Mouse (Mus musculus) neural tube, embryonic 15.5 days (tissue): ENCODE data around the gene Pdxp. TPM values are rescaled to one million over a fixed set of nuclear protein-coding genes. Genes with fewer than 3 reads are reported as not detected.
A peak's percentile ranks its signal among the peaks of the same experiment; 100 is the strongest.

ENCODE experiments used
- ATAC-seq: fragments of 200-750 bp; cut with Nextera tagmentation; 2 replicates; pipeline ENCODE4 v1.8.0; 2017; ENCODE audit warnings: mild to moderate bottlenecking, moderate TSS enrichment, moderate library complexity; ENCODE audit not compliant: low FRiP score
- H3K27ac ChIP-seq: fragments of 300-500 bp; sonication (generic); replicated peaks from 2 replicates; pipeline ENCODE4 v1.5.1; 2015; ENCODE audit warnings: mild to moderate bottlenecking, inconsistent platforms
- H3K27me3 ChIP-seq: fragments of 300-500 bp; sonication (generic); replicated peaks from 2 replicates; pipeline ENCODE4 v1.6.1; 2015; ENCODE audit warnings: inconsistent platforms
- H3K36me3 ChIP-seq: fragments of 300-500 bp; sonication (generic); 2 replicates; pipeline ENCODE4 v1.6.1; 2015; ENCODE audit warnings: inconsistent platforms
- H3K4me1 ChIP-seq: fragments of 300-500 bp; sonication (generic); 2 replicates; pipeline ENCODE4 v1.6.1; 2015; ENCODE audit warnings: inconsistent platforms
- H3K4me2 ChIP-seq: fragments of 300-500 bp; sonication (generic); 2 replicates; pipeline ENCODE4 v1.6.1; 2015; ENCODE audit warnings: inconsistent platforms, mild to moderate bottlenecking, moderate library complexity
- H3K4me3 ChIP-seq: fragments of 300-500 bp; sonication (generic); replicated peaks from 2 replicates; pipeline ENCODE4 v1.5.1; 2015; ENCODE audit warnings: mild to moderate bottlenecking, inconsistent platforms
- H3K9ac ChIP-seq: fragments of 300-500 bp; sonication (generic); replicated peaks from 2 replicates; pipeline ENCODE4 v1.6.1; 2015; ENCODE audit warnings: mild to moderate bottlenecking, inconsistent platforms
- H3K9me3 ChIP-seq: fragments of 300-500 bp; sonication (generic); replicated peaks from 2 replicates; pipeline ENCODE4 v1.6.1; 2016; ENCODE audit warnings: inconsistent platforms
- WGBS: fragments of 180-500 bp; shearing (Covaris S2); methylation state at CpG from one replicate; pipeline ENCODE4 v1.1.7; 2015; ENCODE audit warnings: mixed read lengths; 5-methylcytosine and 5-hydroxymethylcytosine counted together
- polyA plus RNA-seq: library from polyadenylated mRNA; unstranded; fragments of >200 nt; fragmentation: Nextera tagmentation; extraction: Ambion mirVana; gene quantifications from 2 replicates; pipeline ENCODE4 v1.2.1, GENCODE M21; 2015

The Pdxp gene
- polyA plus RNA-seq, 1 experiment from 2014 or later: 76.9 TPM

DNA sequence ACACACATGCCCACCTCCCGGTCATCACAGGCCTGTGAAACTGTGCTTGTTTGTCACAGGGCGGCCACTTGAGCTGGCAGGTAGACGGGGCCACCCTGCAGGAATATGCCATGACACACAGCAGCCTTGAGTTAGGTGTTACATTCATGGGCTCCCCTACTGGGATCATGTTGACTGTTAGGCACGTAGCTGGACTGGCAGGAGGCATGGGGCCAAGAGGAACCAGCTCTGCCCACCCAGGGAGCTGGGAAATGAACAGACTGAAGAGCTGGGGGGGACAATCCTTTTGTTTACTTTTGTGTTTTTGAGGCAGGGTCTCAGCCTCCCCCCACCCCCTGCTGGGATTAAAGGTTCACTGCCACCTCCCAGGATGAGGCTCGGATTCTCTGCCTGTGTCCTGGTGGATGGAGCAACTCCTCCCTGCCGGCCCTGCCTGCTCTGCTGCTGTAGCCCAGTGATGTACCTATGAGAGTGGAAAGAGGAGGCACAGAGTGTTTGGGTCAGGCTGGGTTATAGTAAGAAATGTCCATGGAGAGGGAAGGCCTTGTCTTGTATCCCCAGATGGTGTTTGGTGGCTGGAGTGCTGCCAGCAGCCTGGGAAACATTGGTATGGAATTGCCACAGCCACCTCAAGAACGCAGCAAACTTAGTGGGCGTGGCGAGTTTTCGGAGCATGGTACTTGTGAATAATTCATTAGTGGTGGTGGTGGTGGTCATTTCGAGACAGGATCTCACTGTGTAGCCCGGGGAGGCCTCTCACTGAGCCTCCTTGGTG, 2.5 kb downstream of the Pdxp start:
- Histone ChIP-seq H3K9me3 (no peaks in the 10 kb centered on the region), H3K4me2 (peak overlapping the region; percentile 88), H3K4me3 (peak overlapping the region; percentile 78), H3K4me1 (peaks cover 49% of the 10 kb centered on the region), H3K9ac (peak overlapping the region; percentile 80), H3K27me3 (no peaks in the 10 kb centered on the region), H3K27ac (peak overlapping the region; percentile 68), H3K36me3 (peaks cover 23% of the 10 kb centered on the region)
- 31% methylated on average over 12 of the region's 12 CpGs for WGBS
- ATAC-seq: no peak

DNA sequence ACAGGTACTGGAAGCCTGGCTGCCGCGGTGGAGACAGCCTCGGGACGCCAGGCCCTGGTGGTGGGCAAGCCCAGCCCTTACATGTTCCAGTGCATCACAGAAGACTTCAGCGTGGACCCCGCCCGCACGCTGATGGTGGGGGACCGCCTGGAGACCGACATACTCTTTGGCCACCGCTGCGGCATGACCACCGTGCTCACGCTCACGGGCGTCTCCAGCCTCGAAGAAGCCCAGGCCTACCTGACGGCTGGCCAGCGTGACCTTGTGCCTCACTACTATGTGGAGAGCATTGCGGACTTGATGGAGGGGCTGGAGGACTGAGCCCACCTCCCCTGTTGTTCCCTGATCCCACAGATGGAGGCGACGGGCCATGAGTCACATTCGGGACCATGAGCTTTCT, 4.4 kb downstream of the Pdxp start:
- Histone ChIP-seq H3K36me3 (peaks cover 23% of the 10 kb centered on the region), H3K4me1 (peaks cover 42% of the 10 kb centered on the region), H3K4me2 (no peak overlapping the region), H3K9ac (no peak overlapping the region), H3K27ac (no peak overlapping the region), H3K9me3 (no peaks in the 10 kb centered on the region), H3K4me3 (no peak overlapping the region), H3K27me3 (no peaks in the 10 kb centered on the region)
- WGBS: 94% methylated on average over 23 of the region's 23 CpGs
- no peak for ATAC-seq

DNA sequence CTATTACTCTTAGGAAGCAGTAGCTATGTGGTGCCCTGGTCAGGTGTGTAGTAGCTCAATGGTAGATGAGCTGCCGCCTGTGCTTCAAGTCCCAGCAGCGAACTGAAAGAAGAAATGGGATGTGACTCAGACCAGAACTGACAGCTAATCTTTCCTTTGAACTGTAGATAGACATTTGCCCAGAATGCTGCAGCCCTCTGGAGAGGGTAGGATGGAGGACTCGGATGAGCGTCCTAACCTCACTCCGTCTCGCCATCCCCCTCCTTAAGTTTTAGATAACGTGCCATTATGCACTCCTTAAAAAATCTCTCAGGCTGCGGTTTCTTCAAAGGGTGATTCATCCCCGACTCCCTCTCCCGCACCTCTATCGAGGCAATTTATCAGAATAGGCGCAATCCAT, 6.2 kb downstream of the Pdxp start:
- 82% methylated on average over 12 of the region's 12 CpGs for WGBS
- no peak overlapping the region for H3K27ac ChIP-seq
- H3K9ac ChIP-seq: no peak overlapping the region
- peaks cover 23% of the 10 kb centered on the region for H3K36me3 ChIP-seq
- H3K4me3 ChIP-seq: no peak overlapping the region
- peaks cover 34% of the 10 kb centered on the region for H3K4me1 ChIP-seq
- H3K4me2 ChIP-seq: no peak overlapping the region
- ATAC-seq: no peak
- H3K27me3 ChIP-seq: no peaks in the 10 kb centered on the region
- no peaks in the 10 kb centered on the region for H3K9me3 ChIP-seq

DNA sequence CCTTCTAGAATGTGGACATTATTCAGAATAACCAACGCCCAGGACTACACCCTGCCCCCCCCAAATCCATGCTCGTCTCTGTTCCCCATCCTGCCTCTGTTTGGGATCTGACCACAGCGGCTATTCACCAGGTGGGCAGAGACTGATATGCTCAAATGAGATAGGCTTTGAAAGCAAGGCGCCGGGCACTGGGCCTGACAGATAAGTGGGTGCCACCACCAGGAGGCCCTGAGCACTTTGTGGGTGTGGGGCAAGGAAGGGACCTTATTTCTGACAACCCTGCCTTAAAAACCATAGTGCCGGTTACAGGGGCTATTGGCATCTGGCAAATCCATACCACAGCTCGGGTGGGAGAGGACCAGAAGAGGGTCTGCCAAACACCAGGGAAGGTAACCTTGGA, 9.0 kb downstream of the Pdxp start:
- Histone ChIP-seq H3K27me3 (0 out of 2 replicates have a peak, but pooled peaks cover 3% of the 10 kb centered on the region), H3K4me1 (peaks cover 32% of the 10 kb centered on the region), H3K27ac (no peak overlapping the region), H3K36me3 (peaks cover 17% of the 10 kb centered on the region), H3K9ac (no peak overlapping the region), H3K4me3 (no peak overlapping the region), H3K4me2 (no peak overlapping the region), H3K9me3 (no peaks in the 10 kb centered on the region)
- 89% methylated on average over 7 of the region's 7 CpGs for WGBS
- ATAC-seq: no peak

DNA sequence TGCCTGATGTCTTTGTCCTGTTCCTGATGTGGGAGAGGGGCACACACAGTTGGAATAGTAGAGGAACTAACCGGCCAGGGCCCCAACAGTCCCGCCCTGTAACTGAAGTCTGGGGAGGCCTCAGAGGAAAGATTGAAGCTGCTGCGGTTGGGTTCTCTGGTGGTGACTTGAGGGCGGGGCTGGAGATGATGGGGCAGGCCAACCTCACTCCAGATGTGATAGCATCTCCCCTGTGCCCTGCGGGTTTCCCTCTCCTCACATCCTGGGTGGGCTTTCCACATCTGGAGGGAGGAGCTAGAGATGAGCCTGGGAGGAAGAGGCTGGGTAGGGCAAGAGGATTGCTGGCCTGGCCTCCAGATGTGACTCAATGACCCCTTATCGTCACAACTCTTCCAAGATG, 9.9 kb downstream of the Pdxp start:
- Histone ChIP-seq H3K4me2 (no peak overlapping the region), H3K9ac (no peak overlapping the region), H3K4me3 (no peak overlapping the region), H3K9me3 (no peaks in the 10 kb centered on the region), H3K4me1 (peaks cover 34% of the 10 kb centered on the region), H3K27me3 (0 out of 2 replicates have a peak, but pooled peaks cover 3% of the 10 kb centered on the region), H3K27ac (no peak overlapping the region), H3K36me3 (peaks cover 11% of the 10 kb centered on the region)
- WGBS: 74% methylated on average over 6 of the region's 6 CpGs
- no peak for ATAC-seq

DNA sequence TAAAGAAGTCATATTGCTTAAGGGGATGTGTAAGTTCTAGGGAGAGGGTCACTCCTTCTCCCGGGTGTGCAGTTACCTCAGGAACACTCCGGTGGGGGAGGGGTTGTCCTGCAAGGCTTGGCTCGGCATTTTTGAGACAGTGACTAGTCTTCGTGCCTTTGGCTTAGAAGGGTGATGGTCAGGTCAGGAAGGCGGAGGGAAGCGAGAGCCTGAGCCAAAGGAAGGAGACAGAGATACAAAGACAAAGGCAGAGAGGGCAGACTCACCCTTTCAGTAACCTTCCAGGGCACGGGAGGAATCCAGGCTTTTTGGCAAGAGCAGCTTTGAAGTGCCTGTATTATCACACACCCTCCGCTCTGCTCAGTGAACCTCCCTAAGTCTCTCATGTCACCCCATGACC, 11.4 kb downstream of the Pdxp start:
- H3K4me2 ChIP-seq: no peak overlapping the region
- H3K27me3 ChIP-seq: 0 out of 2 replicates have a peak, but pooled peaks cover 3% of the 10 kb centered on the region
- H3K4me1 ChIP-seq: peaks cover 34% of the 10 kb centered on the region
- peak overlapping the region; percentile 76 for H3K27ac ChIP-seq
- no peak for ATAC-seq
- WGBS: 38% methylated on average over 8 of the region's 8 CpGs
- H3K9me3 ChIP-seq: no peaks in the 10 kb centered on the region
- H3K36me3 ChIP-seq: no peaks in the 10 kb centered on the region
- no peak overlapping the region for H3K9ac ChIP-seq
- no peak overlapping the region for H3K4me3 ChIP-seq

DNA sequence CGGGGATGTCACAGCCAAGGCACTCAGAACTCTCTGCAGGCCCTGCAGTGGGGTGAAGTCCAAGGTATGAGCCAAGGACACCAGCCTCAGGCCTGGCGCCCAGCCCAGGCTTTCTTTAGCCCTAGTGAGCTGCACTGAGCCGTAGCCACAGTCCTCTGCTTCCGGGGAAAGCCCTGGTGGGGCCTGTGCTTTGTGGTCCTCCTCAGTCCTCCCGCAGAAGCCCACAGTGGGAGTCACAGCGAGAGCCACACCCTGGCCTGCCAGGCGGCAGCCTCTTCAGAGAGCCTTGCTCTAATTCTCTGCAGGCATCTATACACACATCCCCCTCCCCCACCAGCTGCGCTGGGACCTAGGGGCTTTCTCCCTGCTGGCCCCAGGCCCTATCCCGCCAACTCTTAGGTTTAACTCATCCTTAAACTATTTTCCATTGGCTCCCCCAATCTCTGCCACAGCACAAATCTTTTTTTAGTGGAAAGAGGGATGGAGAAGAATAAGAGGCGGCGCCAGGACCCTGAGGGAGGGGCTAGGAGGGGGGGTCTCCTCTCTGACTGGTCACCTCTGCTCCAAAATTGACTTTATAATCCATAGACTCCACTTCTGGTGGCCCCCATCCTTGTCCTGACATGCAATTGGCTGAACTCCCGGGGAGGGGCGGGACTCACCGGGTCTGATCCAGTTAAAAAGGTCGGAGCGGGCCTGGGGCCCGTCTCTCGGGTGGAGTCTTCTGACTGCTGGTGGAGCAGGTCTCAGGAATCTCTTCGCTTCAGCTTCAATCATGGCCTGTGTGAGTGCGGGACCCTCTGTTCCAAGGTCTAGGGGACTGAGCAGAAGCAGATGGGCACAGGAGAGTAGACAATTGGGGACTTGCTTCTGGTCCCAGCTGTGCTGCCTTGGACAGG, 12.6 kb downstream of the Pdxp start, which contains the start of gene Lgals1:
Gene Lgals1 (plus strand): TSS at position 705 of the 899 bp plus-strand sequence.
- Histone ChIP-seq H3K9me3 (no peaks in the 10 kb centered on the region), H3K9ac (no peak within 1 kb of the TSS), H3K4me1 (peaks cover 34% of the 10 kb centered on the region), H3K27me3 (0 out of 2 replicates have a peak, but pooled peaks cover 3% of the 10 kb centered on the region), H3K27ac (peak within 1 kb of the TSS; percentile 76), H3K4me3 (peak within 1 kb of the TSS; percentile 32), H3K4me2 (peak within 1 kb of the TSS; percentile 67), H3K36me3 (no peaks in the 10 kb centered on the region)
- 8% methylated on average over 20 of the region's 20 CpGs for WGBS
- peak; percentile 56 for ATAC-seq

DNA sequence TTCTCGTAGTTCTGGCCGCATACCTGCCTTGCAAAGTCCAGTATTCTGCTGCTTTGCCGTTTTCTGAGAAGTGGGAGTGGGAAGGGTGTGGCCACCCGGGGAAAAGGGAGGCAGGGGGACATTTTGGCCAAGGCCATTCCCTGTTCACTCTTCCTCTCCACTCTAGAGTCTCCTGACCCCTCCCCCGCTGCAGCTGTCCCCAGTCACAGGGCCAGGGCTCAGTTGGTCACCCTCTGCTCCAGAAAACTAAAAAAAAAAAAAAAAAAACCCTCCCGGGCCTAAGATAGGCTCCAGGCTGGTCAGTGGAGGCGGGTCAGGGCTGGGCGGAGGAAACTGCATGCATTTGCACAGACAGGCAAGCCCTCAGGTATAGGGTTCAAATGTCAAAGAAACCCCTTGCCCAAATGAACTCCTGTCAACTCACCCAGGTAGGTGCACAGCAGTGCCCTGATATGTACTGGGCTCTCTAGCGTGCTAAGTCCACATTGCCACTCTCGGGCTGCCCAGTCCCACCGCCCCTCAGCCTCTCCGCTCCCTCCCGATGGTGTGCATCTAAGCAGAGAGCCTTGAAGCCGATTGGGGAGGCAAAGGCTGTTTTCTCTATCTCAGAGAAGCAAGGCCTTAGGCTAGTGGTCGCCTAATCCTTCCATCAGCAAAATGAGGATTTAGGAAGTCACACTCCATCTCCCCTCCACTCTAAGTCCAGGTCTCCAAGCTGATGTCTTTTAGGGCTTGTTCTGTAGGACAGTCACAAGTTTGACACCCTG, 13.5 kb downstream of the Pdxp start:
- H3K9ac ChIP-seq: no peak overlapping the region
- no peak for ATAC-seq
- peak overlapping the region; percentile 67 for H3K4me2 ChIP-seq
- WGBS: 26% methylated on average over 15 of the region's 15 CpGs
- no peaks in the 10 kb centered on the region for H3K36me3 ChIP-seq
- peak overlapping the region; percentile 64 for H3K27ac ChIP-seq
- H3K27me3 ChIP-seq: 0 out of 2 replicates have a peak, but pooled peaks cover 3% of the 10 kb centered on the region
- peak overlapping the region; percentile 32 for H3K4me3 ChIP-seq
- no peaks in the 10 kb centered on the region for H3K9me3 ChIP-seq
- H3K4me1 ChIP-seq: peaks cover 34% of the 10 kb centered on the region

DNA sequence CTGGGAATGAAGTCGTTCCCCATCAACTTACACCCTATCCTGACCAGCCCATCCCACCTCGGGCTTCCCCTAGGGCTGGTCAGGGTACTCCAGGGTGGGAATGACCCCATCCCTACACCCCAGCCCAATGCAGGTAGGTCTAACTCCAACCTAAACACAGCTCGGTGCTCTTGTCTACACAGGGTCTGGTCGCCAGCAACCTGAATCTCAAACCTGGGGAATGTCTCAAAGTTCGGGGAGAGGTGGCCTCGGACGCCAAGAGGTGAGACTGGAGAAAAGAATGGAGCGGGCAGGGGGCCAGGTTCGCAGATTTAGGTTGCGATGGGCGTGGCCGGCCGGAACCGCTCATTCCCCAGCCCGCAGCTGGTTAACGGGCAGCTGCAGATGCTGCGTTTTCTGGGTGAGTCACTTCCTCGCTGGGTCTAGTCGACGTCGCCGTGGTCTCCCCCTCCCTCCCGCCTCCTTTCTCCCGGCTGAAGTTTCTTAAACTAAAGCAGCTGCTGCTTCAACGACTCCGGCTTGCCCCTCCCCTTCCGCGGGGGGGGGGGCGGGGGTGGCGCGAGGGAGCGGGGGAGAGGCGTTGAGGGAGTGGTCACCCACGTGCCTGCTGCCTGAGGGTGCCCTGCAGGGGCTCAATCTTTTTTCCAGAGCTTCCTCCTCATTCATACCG, 14.2 kb downstream of the Pdxp start:
- H3K4me1 ChIP-seq: peaks cover 34% of the 10 kb centered on the region
- WGBS: under 1% methylated on average over 31 of the region's 35 CpGs
- H3K27ac ChIP-seq: no peak overlapping the region; the same call in 1 of the 2 replicates
- peak overlapping the region; percentile 67 for H3K4me2 ChIP-seq
- H3K36me3 ChIP-seq: no peaks in the 10 kb centered on the region
- H3K9me3 ChIP-seq: no peaks in the 10 kb centered on the region
- ATAC-seq: no peak
- 0 out of 2 replicates have a peak, but pooled peaks cover 3% of the 10 kb centered on the region for H3K27me3 ChIP-seq
- peak overlapping the region; percentile 32 for H3K4me3 ChIP-seq
- H3K9ac ChIP-seq: peak overlapping the region; percentile 24; the same call in 1 of the 2 replicates

DNA sequence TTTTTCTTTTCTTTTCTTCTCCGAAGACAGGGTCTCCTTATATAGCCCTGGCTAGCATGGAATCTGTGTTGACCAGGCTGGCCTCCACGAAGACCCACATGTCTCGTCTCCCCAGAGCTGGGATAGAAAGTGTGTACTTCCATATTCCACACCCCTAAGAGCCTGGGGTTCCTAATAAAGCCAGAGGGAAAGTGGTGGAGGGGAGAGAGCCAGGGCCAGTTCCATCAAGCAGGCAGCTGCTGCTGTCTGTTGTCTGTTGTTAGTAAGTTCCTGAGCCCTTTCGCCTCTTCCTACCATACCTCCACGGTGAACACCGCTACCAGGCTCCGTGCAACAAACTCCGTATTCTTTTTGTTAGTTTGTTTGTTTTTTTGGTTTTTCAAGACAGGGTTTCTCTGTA, 14.8 kb downstream of the Pdxp start:
- Histone ChIP-seq H3K9me3 (no peaks in the 10 kb centered on the region), H3K36me3 (no peaks in the 10 kb centered on the region), H3K4me3 (peak overlapping the region; percentile 32; the same call in 1 of the 2 replicates), H3K4me2 (peak overlapping the region; percentile 67), H3K27ac (no peak overlapping the region), H3K27me3 (0 out of 2 replicates have a peak, but pooled peaks cover 3% of the 10 kb centered on the region), H3K9ac (no peak overlapping the region), H3K4me1 (peaks cover 34% of the 10 kb centered on the region)
- 54% methylated on average over 8 of the region's 8 CpGs for WGBS
- no peak for ATAC-seq
